Mouse (Mus musculus): ENCODE results near the gene Hoxa9. TPM values are rescaled to one million over a fixed set of nuclear protein-coding genes. Genes with fewer than 3 reads are reported as not detected.

The Hoxa9 gene
- polyA plus RNA-seq, 1 experiment from 2014 or later = 0.33 TPM

DNA sequence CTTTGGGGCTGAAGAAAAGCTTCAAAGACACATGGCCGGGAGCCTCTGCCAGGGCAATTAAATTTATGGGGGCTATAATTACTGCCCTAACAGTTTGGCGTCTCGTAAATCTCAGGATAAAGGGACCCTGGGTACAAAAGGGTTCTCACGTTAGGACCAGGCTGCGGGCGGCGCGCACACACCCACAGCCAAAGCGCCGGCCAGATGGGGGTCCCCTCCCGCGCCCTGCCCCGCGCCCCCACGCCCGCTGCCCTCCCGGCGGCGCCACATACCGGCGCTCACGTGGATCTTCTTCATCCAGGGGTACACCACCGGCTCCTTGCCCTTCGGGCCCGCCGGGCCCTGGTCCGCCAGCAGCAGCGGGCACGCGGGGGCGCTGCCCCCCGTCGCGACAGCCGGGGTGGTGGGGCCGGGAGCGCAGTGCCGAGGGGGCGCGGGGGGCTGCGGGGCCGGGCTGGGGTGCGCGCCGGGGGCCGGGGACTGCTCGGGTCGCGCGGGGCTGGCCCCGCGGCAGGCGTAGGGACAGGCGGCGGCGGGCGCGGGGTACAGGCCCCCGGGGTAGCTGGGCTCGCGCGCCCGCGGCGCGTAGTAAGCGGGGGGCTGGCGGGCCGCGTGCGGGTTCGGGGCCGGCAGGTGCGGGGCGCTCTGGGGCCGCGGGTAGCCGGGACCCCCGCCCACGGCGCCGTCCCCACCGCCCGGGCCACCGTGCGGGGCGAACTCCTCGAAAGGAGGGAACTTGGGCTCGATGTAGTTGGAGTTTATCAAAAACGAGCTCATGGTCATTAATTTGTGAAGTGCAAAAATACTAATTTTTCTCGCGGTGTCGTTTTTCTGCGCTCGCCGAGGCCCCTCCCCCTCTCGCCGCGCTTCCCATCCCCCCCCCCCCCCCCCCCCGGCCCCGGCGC, 39.7 kb downstream of the Hoxa9 start, which contains the start of gene Hoxa4:
Gene Hoxa4, minus strand, starts transcription at position 848 of the 905 bp plus-strand sequence.
- 0% methylated on average over 11 of the region's 102 CpGs for WGBS
- Histone ChIP-seq H3K4me3 (ENCODE audit: low read depth, low read length) (peak within 1 kb of the TSS; percentile 46), H3K9ac (ENCODE audit: low read depth, low read length) (peak within 1 kb of the TSS; percentile 51), H3K4me1 (ENCODE audit: control insufficient read depth, insufficient read depth, low read length) (peaks cover 6% of the 10 kb centered on the region), H3K4me2 (ENCODE audit: low read depth, low read length) (peak within 1 kb of the TSS; percentile 73), H3K36me3 (ENCODE audit: control insufficient read depth, insufficient read depth, low read length) (no peaks in the 10 kb centered on the region), H3K9me3 (ENCODE audit: control insufficient read depth, low read length) (no peaks in the 10 kb centered on the region), H3K27ac (replicated peaks; ENCODE audit: low read depth, low read length) (no peak within 1 kb of the TSS; the same call in 1 of the 2 replicates), H3K27me3 (replicated peaks; ENCODE audit: control insufficient read depth, insufficient read depth, low read length) (peaks cover 100% of the 10 kb centered on the region)
- ATAC-seq (ENCODE audit: low read depth) (0 out of 2 replicates have a peak, but pooled peaks have one; percentile 38), DNase-seq (ENCODE audit: low spot score) (no peak)

DNA sequence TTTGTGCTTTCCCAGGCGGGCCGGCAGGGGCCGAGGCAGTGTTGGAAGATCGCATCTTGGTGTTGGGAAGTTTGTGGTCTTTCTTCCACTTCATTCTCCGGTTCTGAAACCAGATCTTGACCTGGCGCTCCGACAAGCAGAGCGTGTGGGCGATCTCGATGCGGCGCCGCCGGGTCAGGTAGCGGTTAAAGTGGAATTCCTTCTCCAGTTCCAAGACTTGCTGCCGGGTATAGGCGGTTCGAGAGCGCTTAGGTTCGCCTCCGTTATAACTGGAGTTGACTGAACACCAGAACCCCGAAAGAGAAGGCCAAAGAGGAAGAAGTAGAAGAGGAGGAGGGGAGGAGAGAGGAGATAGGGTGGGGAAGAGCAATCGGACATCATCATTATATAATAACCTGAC, 40.5 kb downstream of the Hoxa9 start:
- no peak overlapping the region for H3K9ac ChIP-seq (ENCODE audit: low read depth, low read length)
- no peak for DNase-seq (ENCODE audit: low spot score)
- 1% methylated on average over 23 of the region's 23 CpGs for WGBS
- H3K27ac ChIP-seq (replicated peaks; ENCODE audit: low read depth, low read length) = no peak overlapping the region
- no peaks in the 10 kb centered on the region for H3K9me3 ChIP-seq (ENCODE audit: control insufficient read depth, low read length)
- H3K4me1 ChIP-seq (ENCODE audit: control insufficient read depth, insufficient read depth, low read length) = peaks cover 6% of the 10 kb centered on the region
- no peak for ATAC-seq (ENCODE audit: low read depth)
- H3K27me3 ChIP-seq (replicated peaks; ENCODE audit: control insufficient read depth, insufficient read depth, low read length) = peaks cover 100% of the 10 kb centered on the region
- no peaks in the 10 kb centered on the region for H3K36me3 ChIP-seq (ENCODE audit: control insufficient read depth, insufficient read depth, low read length)
- H3K4me2 ChIP-seq (ENCODE audit: low read depth, low read length) = peak overlapping the region; percentile 73; the same call in 1 of the 2 replicates
- H3K4me3 ChIP-seq (ENCODE audit: low read depth, low read length) = peak overlapping the region; percentile 46; the same call in 1 of the 2 replicates

DNA sequence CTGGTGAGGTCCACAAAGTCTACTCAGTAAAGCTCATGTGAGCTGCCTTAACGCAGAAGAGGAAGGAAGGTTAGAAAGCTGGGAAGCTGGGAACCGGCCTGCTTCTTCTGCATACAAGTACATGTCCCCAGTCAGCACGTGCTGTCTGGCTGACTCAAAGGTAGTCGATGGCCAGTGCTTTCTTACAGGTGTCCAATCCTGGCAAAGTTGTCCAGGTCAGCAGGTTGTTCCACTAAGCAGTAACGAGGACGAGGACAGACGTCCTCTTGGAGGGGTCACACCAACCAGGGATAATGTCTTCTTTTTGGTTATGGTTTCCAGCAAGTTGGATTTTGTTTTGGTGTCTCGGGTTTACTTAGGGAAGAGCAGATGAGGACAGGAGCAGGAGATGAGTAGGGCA, 41.0 kb downstream of the Hoxa9 start:
- ATAC-seq (ENCODE audit: low read depth) (no peak), DNase-seq (ENCODE audit: low spot score) (no peak)
- 15% methylated on average over 8 of the region's 8 CpGs for WGBS

DNA sequence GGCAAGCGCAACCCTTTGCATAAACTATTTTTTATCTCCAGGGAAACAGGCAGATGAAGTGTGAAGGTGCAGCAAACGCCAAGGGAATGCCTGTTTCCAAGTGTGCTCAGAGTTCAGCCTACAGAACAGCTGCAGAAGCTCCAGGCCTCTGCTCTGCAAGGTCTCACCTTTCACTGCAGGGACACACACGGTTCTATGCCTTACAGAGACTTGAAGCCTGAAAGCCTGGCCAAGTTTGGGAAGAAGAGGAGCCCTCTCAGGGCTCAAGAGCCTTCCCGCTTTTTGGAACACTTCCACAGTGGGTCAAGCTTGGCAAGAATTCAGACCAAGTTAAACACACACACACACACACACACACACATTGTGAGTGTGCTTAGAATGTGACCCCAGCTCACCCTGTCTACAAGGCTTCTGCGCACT, 41.7 kb downstream of the Hoxa9 start:
- DNase-seq (ENCODE audit: low spot score) (no peak), ATAC-seq (ENCODE audit: low read depth) (no peak)
- H3K27me3 ChIP-seq (replicated peaks; ENCODE audit: control insufficient read depth, insufficient read depth, low read length) = peaks cover 100% of the 10 kb centered on the region
- no peaks in the 10 kb centered on the region for H3K36me3 ChIP-seq (ENCODE audit: control insufficient read depth, insufficient read depth, low read length)
- H3K4me2 ChIP-seq (ENCODE audit: low read depth, low read length) = no peak overlapping the region
- H3K4me3 ChIP-seq (ENCODE audit: low read depth, low read length) = no peak overlapping the region
- peaks cover 6% of the 10 kb centered on the region for H3K4me1 ChIP-seq (ENCODE audit: control insufficient read depth, insufficient read depth, low read length)
- whole genome bisulfite sequencing = 12% methylated on average over 5 of the region's 5 CpGs
- H3K9me3 ChIP-seq (ENCODE audit: control insufficient read depth, low read length) = no peaks in the 10 kb centered on the region
- H3K27ac ChIP-seq (replicated peaks; ENCODE audit: low read depth, low read length) = no peak overlapping the region
- no peak overlapping the region for H3K9ac ChIP-seq (ENCODE audit: low read depth, low read length)

More for the DNA sequence above, 41.0 kb downstream of the Hoxa9 start:
- Histone ChIP-seq H3K4me2 (ENCODE audit: low read depth, low read length) (no peak overlapping the region), H3K9ac (ENCODE audit: low read depth, low read length) (no peak overlapping the region), H3K36me3 (ENCODE audit: control insufficient read depth, insufficient read depth, low read length) (no peaks in the 10 kb centered on the region), H3K4me1 (ENCODE audit: control insufficient read depth, insufficient read depth, low read length) (peaks cover 6% of the 10 kb centered on the region), H3K9me3 (ENCODE audit: control insufficient read depth, low read length) (no peaks in the 10 kb centered on the region), H3K27me3 (replicated peaks; ENCODE audit: control insufficient read depth, insufficient read depth, low read length) (peaks cover 100% of the 10 kb centered on the region), H3K27ac (replicated peaks; ENCODE audit: low read depth, low read length) (no peak overlapping the region), H3K4me3 (ENCODE audit: low read depth, low read length) (no peak overlapping the region)

DNA sequence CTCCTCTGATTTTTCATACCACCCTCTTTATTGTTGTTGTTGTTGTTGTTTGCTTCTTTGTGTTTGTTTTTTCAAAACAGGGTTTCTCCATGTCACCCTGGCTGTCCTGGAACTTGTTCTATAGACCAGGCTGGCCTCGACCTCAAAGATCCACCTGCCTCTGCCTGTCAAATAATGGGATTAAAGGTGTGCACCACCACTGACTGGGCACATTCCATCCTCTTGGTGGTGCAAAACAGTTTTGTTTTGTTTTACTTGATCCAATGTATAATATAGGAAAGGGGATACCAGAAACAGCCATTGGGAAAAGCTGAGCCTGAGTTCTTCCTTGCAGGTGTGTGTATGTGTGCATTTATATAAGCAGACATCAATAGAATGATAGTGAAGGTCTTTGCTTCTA, 44.4 kb downstream of the Hoxa9 start:
- ATAC-seq (ENCODE audit: low read depth) (no peak), DNase-seq (ENCODE audit: low spot score) (no peak)
- H3K9me3 ChIP-seq (ENCODE audit: control insufficient read depth, low read length) = no peaks in the 10 kb centered on the region
- H3K9ac ChIP-seq (ENCODE audit: low read depth, low read length) = no peak overlapping the region
- no peak overlapping the region for H3K27ac ChIP-seq (replicated peaks; ENCODE audit: low read depth, low read length)
- peaks cover 100% of the 10 kb centered on the region for H3K27me3 ChIP-seq (replicated peaks; ENCODE audit: control insufficient read depth, insufficient read depth, low read length)
- no peak overlapping the region for H3K4me3 ChIP-seq (ENCODE audit: low read depth, low read length)
- 13% methylated on average over 1 of the region's 1 CpGs for WGBS
- no peaks in the 10 kb centered on the region for H3K36me3 ChIP-seq (ENCODE audit: control insufficient read depth, insufficient read depth, low read length)
- no peak overlapping the region for H3K4me2 ChIP-seq (ENCODE audit: low read depth, low read length)
- no peaks in the 10 kb centered on the region; the same call in 1 of the 2 replicates for H3K4me1 ChIP-seq (ENCODE audit: control insufficient read depth, insufficient read depth, low read length)

DNA sequence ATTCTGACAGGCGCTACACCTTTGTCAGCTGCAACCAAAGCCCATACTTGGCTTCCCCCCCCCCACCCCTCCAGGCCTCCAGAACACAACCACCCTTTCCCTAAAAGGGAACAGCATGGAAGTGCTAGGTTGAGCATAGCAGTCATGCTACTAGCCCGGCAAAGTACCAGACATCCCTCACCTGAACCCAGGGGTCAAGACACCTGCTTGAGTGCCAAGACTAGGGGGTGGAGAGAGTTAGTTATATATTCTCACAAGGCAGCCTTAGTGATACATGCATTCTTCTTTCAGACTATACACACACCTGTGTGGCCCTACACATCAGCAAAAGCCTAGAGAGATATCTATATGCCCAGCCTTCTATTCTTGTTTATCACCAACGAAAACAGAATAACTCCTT, 45.1 kb downstream of the Hoxa9 start:
- WGBS = 12% methylated on average over 3 of the region's 3 CpGs
- Histone ChIP-seq H3K36me3 (ENCODE audit: control insufficient read depth, insufficient read depth, low read length) (no peaks in the 10 kb centered on the region), H3K27ac (replicated peaks; ENCODE audit: low read depth, low read length) (no peak overlapping the region), H3K4me1 (ENCODE audit: control insufficient read depth, insufficient read depth, low read length) (no peaks in the 10 kb centered on the region), H3K4me2 (ENCODE audit: low read depth, low read length) (no peak overlapping the region), H3K27me3 (replicated peaks; ENCODE audit: control insufficient read depth, insufficient read depth, low read length) (peaks cover 100% of the 10 kb centered on the region), H3K9me3 (ENCODE audit: control insufficient read depth, low read length) (no peaks in the 10 kb centered on the region), H3K9ac (ENCODE audit: low read depth, low read length) (no peak overlapping the region), H3K4me3 (ENCODE audit: low read depth, low read length) (no peak overlapping the region)
- ATAC-seq (ENCODE audit: low read depth) (no peak), DNase-seq (ENCODE audit: low spot score) (no peak)

DNA sequence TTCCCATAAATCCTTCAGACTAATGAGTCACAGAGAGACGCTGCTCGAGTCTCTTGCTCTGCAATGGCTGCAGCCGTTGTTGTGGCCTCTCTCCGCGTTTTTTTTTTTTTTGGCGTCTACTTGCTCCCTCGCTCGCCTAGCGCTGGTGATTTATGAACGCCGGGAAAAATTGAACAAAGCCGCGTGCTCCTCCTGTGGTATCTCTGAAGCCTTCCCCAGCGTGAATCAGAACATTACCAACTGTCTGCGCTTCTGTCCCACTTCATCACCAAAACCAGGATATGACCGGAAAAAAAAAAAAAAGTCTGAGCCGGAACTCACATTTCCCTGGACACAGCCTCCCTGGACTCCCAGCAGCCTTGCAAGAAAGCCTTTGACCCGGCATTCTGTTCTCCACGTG, 45.7 kb downstream of the Hoxa9 start:
- DNase-seq (ENCODE audit: low spot score) = no peak
- ATAC-seq (ENCODE audit: low read depth) = no peak
- H3K4me3 ChIP-seq (ENCODE audit: low read depth, low read length) = no peak overlapping the region

DNA sequence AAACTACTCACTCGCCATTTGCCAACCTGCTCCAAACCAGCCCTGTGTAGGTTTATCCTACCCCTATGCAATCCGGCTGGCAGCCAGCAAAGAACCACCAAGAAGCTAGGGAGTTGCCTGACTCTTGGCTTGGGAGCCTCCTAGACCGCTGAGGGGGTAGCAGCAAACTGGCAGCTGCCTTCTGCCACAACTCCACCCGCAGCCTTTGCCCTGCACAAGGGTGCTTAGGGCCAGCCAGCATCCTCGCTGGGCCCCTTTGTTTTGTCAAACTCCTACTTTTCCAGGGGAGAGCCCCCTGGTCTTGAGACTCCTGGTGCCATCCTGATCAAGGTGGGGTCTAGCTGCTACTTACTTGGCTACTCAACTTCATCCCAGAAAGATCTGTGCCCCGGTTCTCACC, 46.2 kb downstream of the Hoxa9 start:
- DNase-seq (ENCODE audit: low spot score) (no peak), ATAC-seq (ENCODE audit: low read depth) (no peak)
- Histone ChIP-seq H3K4me2 (ENCODE audit: low read depth, low read length) (no peak overlapping the region), H3K9me3 (ENCODE audit: control insufficient read depth, low read length) (no peaks in the 10 kb centered on the region), H3K4me1 (ENCODE audit: control insufficient read depth, insufficient read depth, low read length) (no peaks in the 10 kb centered on the region), H3K4me3 (ENCODE audit: low read depth, low read length) (no peak overlapping the region), H3K27me3 (replicated peaks; ENCODE audit: control insufficient read depth, insufficient read depth, low read length) (peaks cover 99% of the 10 kb centered on the region), H3K36me3 (ENCODE audit: control insufficient read depth, insufficient read depth, low read length) (no peaks in the 10 kb centered on the region), H3K9ac (ENCODE audit: low read depth, low read length) (no peak overlapping the region), H3K27ac (replicated peaks; ENCODE audit: low read depth, low read length) (no peak overlapping the region)
- WGBS = 10% methylated on average over 6 of the region's 6 CpGs

More for the DNA sequence above, 45.7 kb downstream of the Hoxa9 start:
- H3K27me3 ChIP-seq (replicated peaks; ENCODE audit: control insufficient read depth, insufficient read depth, low read length) = peaks cover 99% of the 10 kb centered on the region
- no peak overlapping the region for H3K9ac ChIP-seq (ENCODE audit: low read depth, low read length)
- H3K27ac ChIP-seq (replicated peaks; ENCODE audit: low read depth, low read length) = no peak overlapping the region
- H3K36me3 ChIP-seq (ENCODE audit: control insufficient read depth, insufficient read depth, low read length) = no peaks in the 10 kb centered on the region
- no peaks in the 10 kb centered on the region for H3K4me1 ChIP-seq (ENCODE audit: control insufficient read depth, insufficient read depth, low read length)
- no peaks in the 10 kb centered on the region for H3K9me3 ChIP-seq (ENCODE audit: control insufficient read depth, low read length)
- no peak overlapping the region for H3K4me2 ChIP-seq (ENCODE audit: low read depth, low read length)
- WGBS = 4% methylated on average over 19 of the region's 19 CpGs
